Mouse (Mus musculus) left cerebral cortex, adult 8-10 months (tissue): ENCODE measurements around the gene Tmem120b. TPM values are rescaled to one million over a fixed set of nuclear protein-coding genes. Genes with fewer than 3 reads are reported as not detected.
A peak's percentile ranks its signal among the peaks of the same experiment; 100 is the strongest.

Experiments
- DNase-seq, 2 experiments: peaks; one replicate each; pipeline ENCODE4 v3.0.0; 2022; ENCODE audit warnings: low spot score in 2 of 2
- total RNA-seq, 4 experiments: library from RNA; stranded (reverse); gene quantifications; 2 replicates each; pipeline ENCODE4 v1.2.4; 2022

Tmem120b gene
- total RNA-seq, 4 experiments from 2014 or later = 13.8 to 16.4 (median 16.0) TPM

DNA sequence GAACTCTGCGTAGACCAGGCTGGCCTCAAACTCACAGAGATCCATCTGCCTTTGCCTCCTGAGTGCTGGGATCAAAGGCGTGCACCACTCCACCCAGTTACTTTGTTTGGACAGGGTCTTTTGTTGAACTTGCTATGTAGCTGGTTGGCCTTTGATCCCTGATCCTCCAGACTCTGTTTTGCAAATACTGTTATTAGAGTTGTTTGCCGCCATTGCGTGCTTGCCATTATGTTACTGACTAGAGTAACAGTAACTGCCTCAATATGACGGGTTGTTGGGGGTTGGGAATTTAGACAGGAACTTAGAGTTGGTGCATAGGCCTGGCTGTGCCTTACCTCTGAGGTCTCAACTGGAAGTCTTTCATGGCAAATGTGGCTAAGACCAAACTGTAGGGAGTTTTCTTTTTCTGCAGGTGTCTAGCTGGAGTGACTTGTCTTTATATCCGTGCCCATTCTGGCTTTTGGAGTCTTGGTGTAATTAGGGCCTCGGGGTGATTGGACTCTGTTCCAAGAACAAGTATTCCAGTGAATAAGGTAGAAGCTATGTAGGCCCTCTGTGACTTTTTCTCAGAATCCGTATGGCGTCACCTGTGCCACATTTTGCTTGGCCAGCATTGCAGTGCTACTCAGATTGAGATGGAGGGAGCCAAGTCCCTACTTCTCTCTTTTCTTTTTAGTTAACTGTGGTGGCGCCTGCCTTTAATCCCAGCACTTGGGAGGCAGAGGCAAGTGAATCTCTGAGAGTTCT lies 22.5 kb downstream of the Tmem120b start:
- DNase-seq = no peak

DNA sequence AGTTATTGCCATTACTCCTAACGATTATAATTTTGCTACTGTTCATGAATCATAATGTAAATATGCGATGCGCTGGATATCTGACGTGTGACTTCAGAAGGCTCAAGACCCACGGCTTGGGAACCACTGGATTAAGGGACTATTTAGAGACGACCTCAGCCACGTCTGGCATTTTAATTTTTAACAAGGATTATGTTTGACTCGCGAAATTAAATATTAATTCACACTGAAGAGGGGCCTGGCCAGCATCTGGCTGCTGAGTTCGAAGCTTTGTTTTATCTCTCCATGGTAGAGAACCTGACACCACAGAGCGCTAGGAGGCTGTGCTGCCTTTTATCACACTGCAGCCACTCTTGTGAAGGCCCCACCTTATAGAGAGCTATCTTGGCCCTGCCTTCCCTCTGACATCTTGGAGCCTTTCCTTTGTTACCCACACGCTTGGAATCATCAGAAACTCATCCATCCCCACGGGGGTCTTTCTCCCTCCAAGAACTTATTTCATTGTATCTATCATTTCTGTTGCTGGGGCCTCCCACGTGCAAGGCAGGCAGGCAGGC lies 24.9 kb downstream of the Tmem120b start:
- DNase-seq = no peak

GRCm38 (mm10) chr5:123094238-123094991 lies 26.2 kb downstream of the Tmem120b start:
- DNase-seq = no peak

DNA sequence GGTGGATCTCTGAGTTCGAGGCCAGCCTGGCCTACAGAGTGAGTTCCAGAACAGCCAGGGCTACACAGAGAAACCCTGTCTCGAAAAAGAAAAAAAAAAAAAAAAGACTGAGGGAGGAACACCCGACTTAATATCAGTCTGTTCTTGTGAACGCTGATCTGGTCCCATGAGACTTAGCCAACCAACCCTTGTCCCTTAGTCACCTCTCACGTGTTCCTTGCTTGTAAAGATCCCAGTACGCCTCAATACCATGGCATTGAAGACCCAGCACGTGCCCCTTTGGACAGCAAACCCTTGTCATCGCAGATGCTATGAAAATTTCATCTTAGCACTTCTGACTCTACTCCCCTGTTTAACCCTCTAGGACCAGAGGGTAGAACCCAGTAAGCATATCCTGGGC lies 28.1 kb downstream of the Tmem120b start:
- no peak for DNase-seq

DNA sequence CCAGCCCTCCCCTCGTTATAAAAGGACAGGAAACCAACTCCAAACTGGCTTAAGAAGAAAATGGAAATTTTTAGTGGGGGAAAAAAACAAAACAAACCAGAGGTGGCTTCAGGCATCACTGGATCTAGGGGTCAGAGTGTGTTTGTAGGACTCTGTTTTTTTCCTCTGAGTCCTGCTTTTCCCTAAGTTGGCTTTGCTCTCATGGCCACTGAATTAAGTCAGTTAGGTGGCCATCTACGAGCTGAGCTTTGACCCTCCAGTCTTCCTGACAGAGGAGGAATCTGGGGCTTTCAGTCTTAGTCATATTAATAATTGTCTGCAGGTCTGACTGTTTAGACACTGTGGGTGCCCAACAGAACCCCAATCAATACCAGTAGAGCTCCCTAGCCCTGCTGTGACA lies 30.3 kb downstream of the Tmem120b start:
- no peak for DNase-seq

DNA sequence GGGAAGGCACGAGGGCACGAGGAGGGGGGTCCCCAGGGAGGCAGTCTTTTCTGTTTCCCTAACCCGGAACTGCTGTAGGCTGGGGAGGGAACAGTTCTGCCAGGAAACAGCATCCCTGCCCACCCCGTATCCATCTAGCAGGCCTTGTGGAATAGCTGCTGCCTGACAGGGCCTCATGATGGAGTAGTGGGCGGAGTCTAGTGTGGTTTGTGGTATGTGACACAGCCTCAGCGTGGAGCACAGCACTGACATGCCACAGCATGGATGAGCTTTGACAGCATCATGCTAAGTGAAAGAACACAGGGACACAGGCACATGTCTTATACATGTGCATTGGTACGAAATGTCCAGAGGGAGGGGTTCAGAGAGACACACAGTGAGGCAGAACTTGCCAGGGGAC lies 34.2 kb downstream of the Tmem120b start:
- no peak for DNase-seq

GRCm38 (mm10) chr5:123103556-123103955 lies 35.3 kb downstream of the Tmem120b start:
- DNase-seq = no peak

GRCm38 (mm10) chr5:123104769-123105168 lies 36.6 kb downstream of the Tmem120b start:
- no peak for DNase-seq

- no peak for DNase-seq
These were observed 41.4 kb downstream of the Tmem120b start for GRCm38 (mm10) chr5:123109452-123110203.

DNA sequence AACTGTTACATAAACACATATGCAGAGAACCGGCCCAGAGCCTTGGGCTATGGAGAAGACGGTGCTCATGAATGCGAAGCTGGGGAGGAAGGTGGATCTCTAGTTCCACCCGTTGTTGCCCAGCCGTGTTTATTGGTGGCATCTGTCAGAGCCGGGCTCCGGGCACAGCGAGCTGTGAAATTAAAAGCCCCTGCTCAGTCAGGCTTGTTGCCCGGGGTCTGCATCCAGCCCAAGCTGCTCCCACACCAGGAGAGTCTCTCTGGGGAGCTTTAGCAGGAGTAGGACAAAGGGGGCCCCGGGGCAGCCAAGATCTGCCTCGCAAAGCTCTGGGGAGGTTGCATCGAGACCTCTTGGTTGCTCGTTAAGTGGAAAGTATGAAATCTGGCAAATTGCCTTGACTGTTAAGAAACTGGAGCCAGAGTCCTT lies 42.1 kb downstream of the Tmem120b start:
- DNase-seq = no peak

- DNase-seq = no peak
These were observed 45.9 kb downstream of the Tmem120b start for GRCm38 (mm10) chr5:123114109-123114508.

DNA sequence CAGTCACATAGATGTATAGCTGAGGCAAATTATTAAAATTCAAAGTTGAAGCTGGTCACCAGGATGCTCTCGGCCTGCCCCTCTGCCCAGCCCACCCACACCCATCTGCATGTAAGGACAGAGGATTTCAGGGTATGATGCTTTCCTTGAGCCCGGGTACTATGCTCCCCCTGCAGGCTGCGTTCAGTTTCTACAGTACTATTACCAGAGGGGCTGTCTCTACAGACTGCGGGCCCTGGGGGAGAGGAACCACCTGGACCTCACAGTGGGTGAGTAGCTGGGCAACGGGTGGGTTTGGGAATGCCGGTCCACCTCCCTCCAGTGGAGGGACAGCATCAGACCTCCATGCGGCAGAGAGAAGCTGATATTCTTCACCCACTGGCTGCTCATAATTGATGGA lies 46.7 kb downstream of the Tmem120b start:
- DNase-seq = no peak

GRCm38 (mm10) chr5:123116080-123116479 lies 47.9 kb downstream of the Tmem120b start:
- DNase-seq = no peak

DNA sequence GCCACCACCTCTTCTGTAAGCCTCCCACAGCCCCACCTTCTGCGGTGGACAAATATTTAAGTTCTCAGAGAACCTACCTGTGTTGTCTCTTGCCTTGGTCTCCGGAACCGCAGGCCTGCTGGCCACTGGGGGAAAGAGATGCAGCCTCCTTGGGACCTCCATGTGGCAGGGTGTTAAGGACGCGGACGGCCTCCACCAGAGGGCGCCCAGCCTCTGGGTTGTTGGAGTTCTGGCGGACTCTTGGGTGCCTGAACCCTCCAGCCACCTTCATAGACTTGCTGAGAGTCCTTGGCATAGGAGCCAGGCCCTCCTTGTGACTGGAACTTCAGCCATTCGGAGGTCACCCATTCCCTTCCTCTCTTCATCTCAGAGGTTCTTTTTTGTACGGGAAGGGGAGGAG lies 49.0 kb downstream of the Tmem120b start:
- DNase-seq = peak in 1 of 2 experiments; percentile 64

DNA sequence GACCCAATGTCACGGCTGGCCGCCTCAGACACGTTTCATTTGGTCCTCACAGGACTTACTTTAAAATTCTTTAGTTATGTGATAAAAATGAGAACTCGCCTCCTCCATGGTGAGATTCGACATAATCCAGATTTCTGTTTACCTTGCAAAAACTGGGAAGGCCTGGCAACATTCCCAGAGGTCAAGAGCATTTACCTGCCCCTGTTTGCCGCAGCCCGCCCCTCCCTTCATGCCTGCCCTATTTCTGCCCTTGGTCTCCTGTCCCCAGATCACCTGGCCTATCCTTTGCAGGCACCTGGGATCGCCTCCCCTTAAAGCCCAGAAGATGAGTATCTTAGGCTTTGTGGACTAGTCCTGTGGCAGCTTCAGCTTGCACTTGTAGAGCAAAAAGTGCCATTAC lies 49.6 kb downstream of the Tmem120b start:
- DNase-seq = no peak

GRCm38 (mm10) chr5:123118826-123119225 lies 50.6 kb downstream of the Tmem120b start:
- no peak for DNase-seq

GRCm38 (mm10) chr5:123120624-123121215 lies 52.5 kb downstream of the Tmem120b start:
- peak in 1 of 2 experiments; percentile 6 for DNase-seq

DNA sequence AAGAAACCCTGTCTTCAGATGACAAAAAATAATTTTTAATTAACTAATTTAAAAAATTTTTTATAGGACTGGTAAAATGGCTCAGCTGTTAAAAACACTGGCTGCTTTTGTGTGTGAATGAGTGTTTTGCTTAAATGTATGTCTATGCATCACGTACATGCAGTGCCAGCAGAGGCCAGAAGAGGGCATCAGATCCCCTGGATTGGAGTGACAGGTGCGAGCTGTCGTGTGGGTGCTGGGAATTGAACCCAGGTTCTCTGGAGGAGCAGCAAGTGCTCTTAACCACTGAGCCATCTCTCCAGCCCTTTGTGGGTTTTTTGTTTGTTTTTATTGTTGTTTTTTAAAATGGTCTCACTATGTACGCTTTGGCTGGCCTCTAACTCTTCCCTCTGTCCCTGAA lies 54.0 kb downstream of the Tmem120b start:
- DNase-seq = no peak

GRCm38 (mm10) chr5:123125105-123125504 lies 56.9 kb downstream of the Tmem120b start:
- no peak for DNase-seq

DNA sequence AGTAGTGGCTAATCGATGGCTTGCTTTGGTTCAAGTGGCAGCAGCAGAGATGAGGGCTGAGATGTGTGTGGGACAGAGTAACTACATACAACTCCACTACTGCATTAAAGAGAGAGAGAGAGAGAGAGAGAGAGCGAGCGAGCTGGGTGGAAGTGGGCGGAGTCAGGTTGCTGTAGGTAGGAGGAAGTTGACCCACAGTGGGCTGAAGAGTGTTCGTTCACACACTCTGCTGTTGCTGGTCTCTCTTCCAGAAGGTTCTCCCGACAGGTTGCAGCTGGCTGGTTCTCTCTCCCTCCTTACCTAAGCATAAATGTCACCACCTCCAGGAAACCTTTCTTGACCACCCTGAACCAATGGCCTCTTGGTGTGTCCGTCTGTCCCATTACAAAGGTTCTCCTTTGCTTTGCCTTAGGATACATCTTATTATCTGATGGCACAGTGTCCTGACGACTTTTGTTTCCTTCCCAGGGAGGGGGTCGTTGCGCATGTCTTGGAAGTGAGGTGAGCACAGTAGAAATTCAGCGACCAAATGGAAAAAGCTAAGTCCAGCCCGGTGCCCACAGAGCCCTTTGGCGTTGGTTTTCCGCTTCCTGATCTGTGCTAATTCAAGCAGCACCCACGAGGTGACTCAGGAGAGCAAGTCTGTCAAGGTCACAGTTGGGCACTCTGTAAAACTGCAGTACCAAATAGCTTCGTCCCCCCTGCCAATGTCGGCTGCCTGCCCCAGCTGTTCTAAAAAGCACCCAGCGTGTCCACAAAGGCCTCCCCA lies 57.6 kb downstream of the Tmem120b start:
- DNase-seq = no peak

GRCm38 (mm10) chr5:123127031-123127430 lies 58.8 kb downstream of the Tmem120b start:
- DNase-seq = no peak
